Mouse (Mus musculus): ENCODE measurements around the gene Ptch2. TPM values are rescaled to one million over a fixed set of nuclear protein-coding genes. Genes with fewer than 3 reads are reported as not detected.
A peak's percentile ranks its signal among the peaks of the same experiment; 100 is the strongest.

The Ptch2 gene
- total RNA-seq, 4 experiments from 2014 or later: 1.4 to 3.0 (median 1.6) TPM

DNA sequence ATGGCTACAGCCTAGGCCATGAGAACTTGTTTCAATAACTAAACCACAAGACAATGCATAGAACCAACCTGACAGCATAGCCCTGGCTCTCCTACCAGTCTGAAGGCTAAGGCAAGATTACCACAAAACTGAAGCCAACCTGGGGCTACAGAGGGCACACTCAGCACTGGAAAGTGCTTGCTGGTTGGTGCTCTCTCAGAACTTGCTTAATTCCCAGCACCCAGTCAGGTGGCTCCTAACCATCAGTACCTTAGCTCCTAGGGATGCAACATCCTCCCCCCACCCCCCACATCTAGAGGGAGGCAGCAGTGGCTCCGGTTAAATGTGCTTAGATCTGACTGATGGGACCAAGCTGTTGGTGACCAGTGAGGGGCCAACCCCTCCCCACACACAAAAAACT is 55.5 kb downstream of the Ptch2 start:
- DNase-seq (ENCODE audit: low spot score in 2 of 2): no peak

DNA sequence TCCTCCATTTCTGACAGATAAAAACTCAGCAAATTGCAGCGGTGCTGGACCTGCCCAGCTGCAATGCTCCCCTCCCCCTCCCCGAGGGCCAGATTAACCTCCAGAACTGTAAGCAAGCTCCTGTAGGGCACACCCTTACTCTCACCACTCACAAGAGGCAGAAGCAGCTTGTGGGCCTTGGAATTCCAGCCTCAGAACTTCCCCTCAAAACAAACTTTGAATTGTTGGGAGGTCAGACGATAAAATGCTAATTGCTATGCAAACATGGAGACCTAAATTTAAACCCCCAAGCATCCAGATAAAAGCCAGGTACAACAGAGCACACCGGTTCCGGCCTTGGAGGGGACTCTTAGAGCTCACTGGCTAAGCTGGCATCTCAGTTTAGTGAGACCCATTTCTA is 56.8 kb downstream of the Ptch2 start:
- no peak for DNase-seq (ENCODE audit: low spot score in 2 of 2)

DNA sequence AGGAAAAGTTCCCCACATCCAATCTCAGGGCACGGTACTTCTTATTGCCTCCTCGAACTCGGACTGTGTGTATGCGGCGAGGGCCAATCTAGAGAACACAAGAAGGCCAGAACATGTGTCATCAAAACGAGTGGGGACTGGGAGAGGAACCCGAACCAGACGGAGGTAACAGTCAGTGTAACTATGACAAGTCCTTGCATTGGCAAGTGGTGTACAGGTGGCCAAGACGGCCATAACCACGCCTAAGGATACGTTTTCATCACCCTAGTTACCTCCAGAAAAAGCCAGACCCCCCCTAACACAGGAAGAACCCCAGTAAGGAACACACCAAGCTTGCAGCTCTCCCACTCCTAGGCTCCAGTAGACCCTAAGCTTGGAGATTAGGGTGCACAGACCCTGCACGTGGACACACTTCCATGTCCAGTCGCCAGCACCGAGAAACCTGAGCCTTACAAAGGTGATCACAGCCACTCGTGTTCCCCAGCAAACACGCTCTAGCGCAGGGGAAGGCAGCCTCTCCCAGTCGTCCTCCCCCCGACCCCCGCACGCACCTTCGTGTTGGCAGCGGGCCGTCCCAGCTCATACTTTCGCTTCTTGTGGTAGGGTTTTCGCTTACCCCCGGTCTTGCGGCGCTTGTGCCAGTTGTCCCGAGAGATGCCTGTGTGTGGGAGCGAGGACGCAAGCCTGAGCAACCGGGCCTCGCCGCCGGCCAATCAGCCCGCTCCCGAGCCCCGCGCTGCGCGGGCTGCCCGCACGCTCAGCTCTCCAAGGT is 59.3 kb downstream of the Ptch2 start:
- no peak for DNase-seq (ENCODE audit: low spot score in 2 of 2)

DNA sequence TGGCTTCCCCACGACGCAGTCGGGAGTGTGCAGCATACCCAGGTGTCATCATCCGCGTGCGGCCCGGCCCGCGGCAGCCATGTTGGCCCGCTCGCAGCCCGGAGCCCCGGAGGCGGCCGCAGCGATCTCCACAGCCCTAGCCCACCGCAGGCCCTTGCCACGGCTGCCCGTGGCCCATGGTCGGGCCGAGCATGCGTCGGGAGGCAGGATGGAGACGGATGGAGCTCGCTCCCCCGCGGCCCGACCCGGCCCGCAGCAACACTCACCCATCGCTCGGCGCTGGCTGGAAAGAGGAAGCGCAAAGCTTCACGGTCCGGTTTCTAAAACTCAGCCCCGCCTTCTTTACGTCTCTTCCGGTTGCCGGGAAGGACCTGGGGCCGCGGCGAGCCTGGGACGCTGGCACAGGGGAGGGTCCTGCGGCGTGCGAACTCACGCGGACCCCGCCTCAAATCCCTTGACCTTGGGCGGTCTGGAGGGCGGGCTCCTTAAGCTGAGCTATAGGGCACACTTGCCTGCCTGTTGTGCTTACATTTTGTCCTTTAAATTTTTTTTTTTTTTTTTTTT is 60.0 kb downstream of the Ptch2 start, which contains the start of gene Rps8:
Gene Rps8 (minus strand): TSS at position 452 of the 564 bp plus-strand sequence.
- peak; percentile 77 to 85 for DNase-seq (ENCODE audit: low spot score in 2 of 2)

DNA sequence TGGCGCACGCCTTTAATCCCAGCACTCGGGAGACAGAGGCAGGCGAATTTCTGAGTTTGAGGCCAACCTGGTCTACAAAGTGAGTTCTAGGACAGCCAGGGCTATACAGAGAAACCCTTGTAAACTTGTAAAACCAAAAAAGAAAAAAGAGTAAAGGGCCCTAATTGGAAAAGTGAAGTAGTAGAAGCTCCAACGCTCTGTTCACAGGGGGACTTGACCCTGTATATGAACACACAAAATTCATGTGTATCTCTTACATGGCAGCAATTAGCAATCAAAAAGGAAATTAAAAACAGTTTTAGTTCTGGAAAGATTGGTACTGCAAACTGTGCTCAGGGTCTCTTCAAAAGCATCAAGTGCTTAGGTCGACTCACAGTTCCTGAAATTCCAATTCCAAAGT is 60.5 kb downstream of the Ptch2 start:
- DNase-seq (ENCODE audit: low spot score in 2 of 2): no peak

DNA sequence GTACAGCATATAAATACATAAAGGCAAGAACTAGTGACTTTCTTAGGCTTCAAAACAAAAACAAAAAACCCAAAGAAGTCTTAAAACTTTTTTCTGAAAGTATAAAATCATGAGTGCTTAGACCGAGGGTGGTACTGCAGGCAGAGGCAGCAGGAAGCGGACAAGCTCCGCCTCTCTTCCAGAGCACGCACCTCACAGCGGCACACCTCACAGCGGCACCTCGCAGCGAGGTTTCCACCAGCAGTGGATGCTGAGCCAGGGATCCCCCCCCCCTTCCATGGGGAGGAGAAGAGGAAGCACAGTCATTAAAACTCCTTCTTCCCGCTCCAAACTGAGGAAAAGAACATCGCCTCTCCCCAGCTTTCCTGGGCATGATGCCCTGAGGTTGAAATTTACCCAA is 63.8 kb downstream of the Ptch2 start:
- DNase-seq (ENCODE audit: low spot score in 2 of 2): no peak

DNA sequence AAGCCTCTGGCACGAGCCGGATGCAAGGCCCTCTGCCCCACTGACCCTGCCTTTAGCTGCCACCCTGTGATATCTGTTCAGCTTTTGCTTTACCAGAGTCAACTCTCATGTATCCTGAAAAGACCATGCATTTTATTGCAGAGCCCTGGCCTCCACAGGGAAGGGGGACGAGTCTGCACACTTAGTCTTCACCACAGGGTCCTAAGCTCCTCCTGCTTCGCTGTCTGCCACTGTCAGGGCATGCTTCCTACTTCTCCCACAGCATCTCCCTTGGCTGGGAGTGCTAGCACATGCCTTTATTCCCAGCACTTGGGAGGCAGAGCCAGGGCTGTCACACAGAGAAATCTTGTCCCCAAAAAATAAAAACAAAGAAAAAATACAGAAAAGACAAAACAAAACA is 65.3 kb downstream of the Ptch2 start:
- DNase-seq (ENCODE audit: low spot score in 2 of 2): no peak

Small RNA genes within 50 kb of the gene (microRNA-seq; reads per million reads assigned to microRNA genes)
- 0 reads per million in 2 experiments for gene Gm22398

Other genes with a start within 250 kb of the Ptch2 start
- 10 to 100 TPM; 11.4 to 13.9 (median 12.4) TPM for gene Zswim5, start 218.7 kb upstream of the Ptch2 start, total RNA-seq (2022)
- 10 to 100 TPM; 62.5 to 75.0 (median 67.2) TPM for gene Urod, start 101.7 kb upstream of the Ptch2 start, total RNA-seq (2022)
- 10 to 100 TPM; 40.3 to 60.2 (median 48.0) TPM for gene Hectd3, start 100.8 kb upstream of the Ptch2 start, total RNA-seq (2022)
- 10 to 100 TPM; 19.4 to 23.1 (median 22.5) TPM for gene Eif2b3, start 76.7 kb upstream of the Ptch2 start, total RNA-seq (2022)
- gene Btbd19, start 29.6 kb downstream of the Ptch2 start, total RNA-seq (2022): 10 to 100 TPM; 14.1 to 18.8 (median 17.4) TPM
- gene Tctex1d4, start 30.7 kb downstream of the Ptch2 start, total RNA-seq (2022): not detected
- gene Plk3, start 37.9 kb downstream of the Ptch2 start, total RNA-seq (2022): 10 to 100 TPM in 3 of 4 experiments, 1 to 10 TPM in 1; 8.0 to 14.1 (median 12.9) TPM
- 100 to 1,000 TPM; 561 to 608 (median 588) TPM for gene Rps8, start 60.2 kb downstream of the Ptch2 start, total RNA-seq (2022)
- gene Kif2c, start 86.6 kb downstream of the Ptch2 start, total RNA-seq (2022): under 1 TPM in 3 of 4 experiments, not detected in 1; 0.15 to 0.42 (median 0.36) TPM
- gene Tmem53, start 155.9 kb downstream of the Ptch2 start, total RNA-seq (2022): 1 to 10 TPM; 5.4 to 6.8 (median 6.1) TPM
- gene Armh1, start 156.1 kb downstream of the Ptch2 start, total RNA-seq (2022): under 1 TPM; 0.32 to 0.91 (median 0.43) TPM

Measured in left cerebral cortex, adult 8-10 months (tissue).